Mouse (Mus musculus) natural killer cell, adult 2 months (primary cell): ENCODE results near the gene A030014E15Rik.
"Not testable (repeated sequence)": the region's sequence is repeated elsewhere in the genome, so short reads cannot be mapped to it uniquely, and the experiment has no call there.

Source experiments
- DNase-seq, 2 experiments: peaks; one replicate each; pipeline ENCODE4 v3.0.0; 2022; ENCODE audit warnings: low spot score in 2 of 2

Gene A030014E15Rik

DNA sequence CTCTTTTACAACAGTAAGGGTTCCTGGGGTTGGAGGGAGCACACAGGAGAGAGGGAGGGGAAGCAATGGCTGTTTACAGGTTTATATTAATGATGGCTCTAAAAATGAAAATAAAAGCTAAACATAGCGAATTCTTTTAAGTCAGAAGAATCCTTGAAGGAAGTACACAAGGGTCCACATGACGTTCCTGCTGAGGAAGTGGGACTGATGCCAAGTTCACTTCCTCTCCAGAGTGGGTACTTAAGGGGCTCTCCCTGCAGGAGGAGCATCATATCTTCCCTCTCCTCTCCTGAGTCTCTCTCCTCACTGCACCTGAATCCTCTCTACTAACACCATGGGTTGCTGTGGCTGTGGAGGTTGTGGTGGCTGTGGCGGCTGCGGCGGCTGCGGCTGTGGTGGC is at the start of gene A030014E15Rik:
Gene A030014E15Rik, plus strand, starts transcription at position 268 of the 400 bp plus-strand sequence.
- no peak for DNase-seq

DNA sequence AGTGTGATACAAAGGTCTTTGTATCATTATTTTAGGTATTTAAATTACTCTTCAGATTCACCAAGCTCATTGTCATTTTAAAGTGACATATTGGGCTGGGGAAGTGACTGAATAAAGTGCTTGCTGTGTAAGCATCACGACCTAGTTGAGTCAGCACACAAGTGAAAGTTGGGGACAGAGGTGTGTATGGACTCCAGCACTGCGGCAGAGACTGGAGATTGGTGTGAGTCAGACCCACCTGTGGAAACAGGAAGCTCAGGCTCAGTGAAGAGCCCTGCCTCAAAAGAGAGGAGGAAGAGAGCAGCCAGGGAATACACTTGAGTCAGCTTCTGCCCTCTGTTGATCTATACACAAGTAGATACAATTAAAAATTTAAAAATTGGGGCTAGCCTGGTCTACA is 45.5 kb upstream of the A030014E15Rik start:
- no peak for DNase-seq

DNA sequence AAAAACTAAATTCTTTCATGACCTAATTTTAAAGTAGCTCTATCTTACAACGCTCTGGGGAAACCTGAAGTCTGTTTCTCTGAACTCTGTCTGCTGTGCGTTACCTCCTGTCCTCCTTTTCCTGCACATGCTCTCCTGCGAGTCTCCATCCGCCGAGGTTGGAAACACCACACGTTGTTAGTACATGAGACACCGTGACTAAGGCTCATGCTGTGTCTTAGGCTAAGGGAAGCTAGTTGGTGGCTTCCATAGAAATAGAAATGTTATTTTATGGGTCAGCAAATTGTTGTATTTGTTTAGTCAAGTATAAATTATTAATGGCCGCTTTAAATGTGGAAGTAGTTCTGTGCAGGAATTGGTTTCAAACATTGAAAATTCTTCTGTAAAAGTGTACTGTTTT is 44.5 kb upstream of the A030014E15Rik start:
- no peak for DNase-seq

DNA sequence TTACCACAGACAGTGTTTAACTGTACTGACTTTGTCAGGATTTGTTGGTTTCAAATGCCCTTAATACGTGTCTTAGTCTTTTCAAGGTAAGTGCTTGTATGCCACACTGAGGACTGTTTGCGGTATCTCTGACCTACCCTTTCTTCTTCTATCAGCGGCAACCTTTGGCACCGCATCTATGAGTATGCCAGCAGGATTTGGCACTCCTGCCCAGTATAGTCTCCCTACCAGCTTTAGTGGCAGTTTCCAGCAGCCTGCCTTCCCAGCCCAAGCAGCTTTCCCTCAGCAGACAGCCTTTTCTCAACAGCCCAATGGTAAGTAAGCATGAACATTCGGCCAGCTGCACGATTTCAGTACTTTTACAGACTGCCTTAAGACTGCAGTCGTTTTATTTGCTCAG is 31.4 kb upstream of the A030014E15Rik start:
- no peak for DNase-seq

DNA sequence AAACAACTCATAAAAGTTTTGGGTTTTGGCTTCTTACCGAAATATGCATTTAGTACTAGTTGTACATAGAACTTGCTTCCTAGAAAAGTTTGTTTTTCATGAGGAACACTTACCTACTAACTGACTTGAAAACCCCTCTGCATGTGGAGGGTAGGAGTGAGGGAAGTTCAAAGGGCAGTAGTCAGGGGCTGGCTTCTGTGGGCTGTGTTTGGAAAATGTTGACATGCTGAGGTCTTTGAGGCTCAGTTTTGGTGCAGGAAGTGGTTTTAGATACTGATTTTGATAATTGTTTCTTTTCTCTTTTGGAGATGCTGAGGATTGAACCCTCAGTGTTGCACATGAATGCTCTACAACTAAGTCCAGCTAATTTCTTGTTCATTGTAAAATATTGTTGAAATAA is 24.1 kb upstream of the A030014E15Rik start:
- no peak for DNase-seq

DNA sequence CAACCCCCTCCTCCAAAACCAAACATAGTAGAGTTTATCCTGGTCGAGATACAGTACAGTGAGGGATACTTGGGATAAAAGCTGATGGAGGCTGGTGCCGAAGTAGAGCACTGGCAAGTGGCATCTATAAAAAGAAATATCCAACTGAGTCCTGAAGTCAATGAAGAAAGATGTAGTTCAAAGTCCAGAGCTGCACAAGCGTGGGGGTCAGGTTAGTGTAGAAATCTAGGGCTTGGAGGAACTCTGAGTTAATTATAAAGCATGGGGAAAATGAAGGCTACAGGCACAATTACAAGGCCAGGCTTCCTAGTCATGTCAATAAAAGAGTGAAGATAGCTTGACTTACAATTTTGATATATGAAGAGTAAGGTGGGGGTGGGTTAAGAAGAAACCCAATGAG is 23.5 kb upstream of the A030014E15Rik start:
- DNase-seq, result no peak

DNA sequence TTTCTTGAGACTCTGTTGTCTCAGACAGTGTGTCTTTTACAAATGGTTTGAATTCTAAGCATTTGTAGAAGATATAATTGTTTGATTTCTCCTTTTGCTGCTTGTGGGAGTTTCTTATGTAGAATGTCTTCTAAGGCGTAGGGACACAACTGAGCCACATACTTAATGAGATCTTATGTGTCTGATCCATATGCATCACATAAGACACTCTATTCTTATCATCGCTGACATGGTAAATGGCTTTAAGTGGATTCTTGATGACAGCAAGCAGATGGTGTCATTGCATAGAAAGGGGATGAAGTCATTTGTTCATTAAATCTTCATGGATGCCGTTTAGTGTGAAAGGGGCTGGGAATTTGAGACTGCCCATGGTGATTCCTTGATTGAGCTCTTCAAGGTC is 18.8 kb upstream of the A030014E15Rik start:
- DNase-seq, result no peak

DNA sequence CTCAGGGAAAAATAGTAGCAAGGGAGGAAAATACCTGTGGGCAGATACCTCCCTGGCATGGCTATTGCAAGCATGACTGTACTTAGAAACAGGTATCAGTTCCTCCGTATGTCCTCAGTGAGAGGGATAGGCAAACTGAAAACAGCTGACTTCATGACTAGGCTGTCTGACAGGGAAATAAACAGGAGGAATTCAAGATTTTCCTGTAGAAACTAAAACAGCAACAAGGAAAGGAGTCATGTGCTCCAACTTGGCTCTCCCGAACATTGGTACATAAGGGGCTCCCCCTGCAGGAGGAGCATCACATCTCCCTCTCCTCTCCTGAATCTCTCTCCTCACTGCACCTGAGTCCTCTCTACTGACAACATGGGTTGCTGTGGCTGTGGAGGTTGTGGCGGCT is 11.7 kb upstream of the A030014E15Rik start, which contains the start of gene A030005L19Rik:
Gene A030005L19Rik, plus strand, starts transcription at position 301 of the 400 bp plus-strand sequence.
- DNase-seq, result no peak

DNA sequence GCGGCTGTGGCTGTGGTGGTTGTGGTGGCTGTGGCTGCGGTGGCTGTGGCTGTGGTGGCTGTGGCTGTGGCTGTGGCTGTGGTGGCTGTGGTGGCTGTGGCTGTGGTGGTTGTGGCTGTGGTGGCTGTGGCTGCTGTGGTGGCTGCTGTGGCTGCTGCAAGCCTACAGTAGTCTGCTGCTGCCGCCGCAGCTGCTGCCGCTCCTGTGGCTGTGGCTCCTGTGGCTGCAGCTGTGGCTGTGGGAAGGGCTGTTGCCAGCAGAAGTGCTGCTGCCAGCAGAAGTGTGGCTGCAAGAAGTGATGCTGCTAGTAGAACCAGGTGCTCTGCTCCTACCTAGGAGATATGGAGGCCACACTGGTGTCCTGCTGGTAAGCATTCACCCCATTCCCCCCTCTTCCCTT is 11.3 kb upstream of the A030014E15Rik start:
- DNase-seq, result not testable (repeated sequence)

DNA sequence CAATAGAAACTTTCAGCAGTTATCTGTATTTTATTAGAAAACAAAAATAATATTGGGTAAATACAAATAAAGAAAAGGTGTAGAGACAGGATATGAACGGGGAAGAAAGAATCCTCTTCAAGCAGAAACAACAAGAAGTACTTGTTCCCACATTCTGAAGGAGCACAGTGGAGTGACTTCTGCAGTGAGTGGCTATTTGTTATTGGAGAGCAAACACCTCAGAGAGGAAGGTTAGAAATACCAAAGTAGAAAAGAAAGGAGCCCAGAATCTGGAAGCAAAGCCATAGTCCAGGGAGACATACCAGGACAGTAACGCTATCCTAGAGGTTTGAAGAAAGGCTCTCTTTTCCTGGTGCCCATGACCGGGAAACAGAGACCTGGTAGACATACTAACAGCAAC is 5.8 kb downstream of the A030014E15Rik start:
- DNase-seq, result not testable (repeated sequence)

DNA sequence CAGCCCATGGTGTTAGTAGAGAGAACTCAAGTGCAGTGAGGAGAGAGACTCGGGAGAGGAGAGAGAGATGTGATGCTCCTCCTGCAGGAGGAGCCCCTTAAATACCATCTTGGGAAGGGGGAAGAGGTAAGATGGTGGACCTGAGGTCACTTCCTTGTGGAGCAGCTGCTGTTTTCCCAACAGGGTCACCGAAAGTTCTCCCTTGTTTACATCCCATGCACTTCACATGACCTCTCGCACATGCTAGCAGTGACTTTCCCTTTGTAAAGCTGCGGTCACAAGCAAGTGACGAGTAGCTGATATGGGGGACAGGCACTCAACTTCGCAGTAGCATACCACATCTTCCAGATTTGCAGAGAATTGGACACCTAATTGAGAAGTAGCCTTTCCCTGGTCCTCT is 6.6 kb downstream of the A030014E15Rik start, which contains the start of gene Gm6217:
Gene Gm6217, minus strand, starts transcription at position 74 of the 400 bp plus-strand sequence.
- not testable (repeated sequence) for DNase-seq

DNA sequence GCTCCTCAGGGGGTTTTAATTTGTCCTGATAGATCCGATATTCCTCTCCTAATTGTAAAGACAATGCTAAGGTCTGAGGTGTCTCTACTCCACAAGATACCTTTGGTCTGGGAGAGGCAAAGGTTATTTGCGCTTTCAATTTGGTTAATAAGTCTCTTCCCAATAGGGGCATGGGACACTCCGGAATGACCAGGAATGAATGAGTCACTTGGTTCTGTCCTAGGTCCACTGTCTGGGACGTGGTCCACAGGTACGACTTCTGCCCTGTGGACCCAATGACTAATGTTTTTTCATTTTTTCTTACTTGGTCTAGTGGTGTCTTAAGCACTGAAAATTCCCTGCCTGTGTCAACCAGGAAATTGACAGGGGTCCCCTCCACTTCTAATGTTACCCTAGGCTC is 13.9 kb downstream of the A030014E15Rik start:
- DNase-seq, result no peak

DNA sequence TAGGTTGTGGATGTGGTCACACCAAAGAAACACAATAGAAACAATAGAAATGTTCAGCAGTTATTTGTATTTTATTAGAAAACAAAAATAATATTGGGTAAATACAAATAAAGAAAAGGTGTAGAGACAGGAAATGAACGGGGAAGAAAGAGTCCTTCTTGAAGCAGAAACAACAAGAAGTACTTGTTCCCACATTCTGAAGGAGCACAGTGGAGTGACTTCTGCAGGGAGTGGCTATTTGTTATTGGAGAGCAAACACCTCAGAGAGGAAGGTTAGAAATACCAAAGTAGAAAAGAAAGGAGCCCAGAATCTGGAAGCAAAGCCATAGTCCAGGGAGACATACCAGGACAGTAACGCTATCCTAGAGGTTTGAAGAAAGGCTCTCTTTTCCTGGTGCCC is 17.8 kb downstream of the A030014E15Rik start:
- not testable (repeated sequence) for DNase-seq

DNA sequence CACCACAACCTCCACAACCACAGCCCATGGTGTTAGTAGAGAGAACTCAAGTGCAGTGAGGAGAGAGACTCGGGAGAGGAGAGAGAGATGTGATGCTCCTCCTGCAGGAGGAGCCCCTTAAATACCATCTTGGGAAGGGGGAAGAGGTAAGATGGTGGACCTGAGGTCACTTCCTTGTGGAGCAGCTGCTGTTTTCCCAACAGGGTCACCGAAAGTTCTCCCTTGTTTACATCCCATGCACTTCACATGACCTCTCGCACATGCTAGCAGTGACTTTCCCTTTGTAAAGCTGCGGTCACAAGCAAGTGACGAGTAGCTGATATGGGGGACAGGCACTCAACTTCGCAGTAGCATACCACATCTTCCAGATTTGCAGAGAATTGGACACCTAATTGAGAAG is 18.6 kb downstream of the A030014E15Rik start, which contains the start of gene A030003K21Rik:
Gene A030003K21Rik, minus strand, starts transcription at position 94 of the 400 bp plus-strand sequence.
- DNase-seq, result not testable (repeated sequence)

DNA sequence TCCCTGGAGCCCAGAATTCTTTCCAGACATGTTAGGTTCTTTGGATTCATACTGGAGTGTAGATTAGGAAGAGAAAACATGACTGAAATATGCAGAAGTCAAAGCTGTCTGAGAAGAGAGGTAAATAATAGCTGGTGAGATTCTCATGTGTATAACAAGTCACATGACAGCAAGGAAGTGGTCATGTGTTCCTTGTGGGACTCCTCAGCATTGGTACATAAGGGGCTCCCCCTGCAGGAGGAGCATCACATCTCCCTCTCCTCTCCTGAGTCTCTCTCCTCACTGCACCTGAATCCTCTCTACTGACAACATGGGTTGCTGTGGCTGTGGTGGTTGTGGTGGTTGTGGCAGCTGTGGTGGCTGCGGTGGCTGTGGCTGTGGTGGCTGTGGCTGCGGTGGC is 21.3 kb downstream of the A030014E15Rik start:
- not testable (repeated sequence) for DNase-seq

DNA sequence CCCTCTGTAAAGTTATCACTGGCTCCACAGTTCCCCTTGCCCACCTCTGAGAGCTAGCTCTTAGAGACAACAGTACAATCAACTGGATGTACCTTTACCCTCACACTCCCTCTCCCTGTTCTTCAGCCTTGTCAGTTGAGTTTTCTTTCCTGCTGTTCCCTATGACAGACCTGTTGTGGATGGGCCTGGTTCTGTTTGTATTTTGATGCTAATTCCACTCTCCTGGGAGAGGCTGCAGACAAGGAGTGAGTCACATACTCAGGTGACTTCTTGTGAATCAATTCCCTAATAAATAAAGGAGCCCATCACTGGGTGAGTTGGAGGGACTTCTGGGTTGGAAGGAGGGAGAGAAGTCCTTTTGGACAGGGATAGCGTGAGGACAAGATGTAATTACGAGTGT is 23.9 kb downstream of the A030014E15Rik start:
- no peak for DNase-seq

DNA sequence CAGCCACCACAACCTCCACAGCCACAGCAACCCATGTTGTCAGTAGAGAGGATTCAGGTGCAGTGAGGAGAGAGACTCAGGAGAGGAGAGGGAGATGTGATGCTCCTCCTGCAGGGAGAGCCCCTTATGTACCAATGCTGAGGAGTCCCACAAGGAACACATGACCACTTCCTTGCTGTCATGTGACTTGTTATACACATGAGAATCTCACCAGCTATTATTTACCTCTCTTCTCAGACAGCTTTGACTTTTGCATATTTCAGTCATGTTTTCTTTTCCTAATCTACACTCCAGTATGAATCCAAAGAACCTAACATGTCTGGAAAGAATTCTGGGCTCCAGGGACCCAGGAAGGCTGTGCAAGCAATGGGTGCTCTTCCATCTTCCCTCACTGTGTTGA is 31.2 kb downstream of the A030014E15Rik start, which contains the start of gene Gm7544:
Gene Gm7544, minus strand, starts transcription at position 101 of the 400 bp plus-strand sequence.
- not testable (repeated sequence) for DNase-seq

DNA sequence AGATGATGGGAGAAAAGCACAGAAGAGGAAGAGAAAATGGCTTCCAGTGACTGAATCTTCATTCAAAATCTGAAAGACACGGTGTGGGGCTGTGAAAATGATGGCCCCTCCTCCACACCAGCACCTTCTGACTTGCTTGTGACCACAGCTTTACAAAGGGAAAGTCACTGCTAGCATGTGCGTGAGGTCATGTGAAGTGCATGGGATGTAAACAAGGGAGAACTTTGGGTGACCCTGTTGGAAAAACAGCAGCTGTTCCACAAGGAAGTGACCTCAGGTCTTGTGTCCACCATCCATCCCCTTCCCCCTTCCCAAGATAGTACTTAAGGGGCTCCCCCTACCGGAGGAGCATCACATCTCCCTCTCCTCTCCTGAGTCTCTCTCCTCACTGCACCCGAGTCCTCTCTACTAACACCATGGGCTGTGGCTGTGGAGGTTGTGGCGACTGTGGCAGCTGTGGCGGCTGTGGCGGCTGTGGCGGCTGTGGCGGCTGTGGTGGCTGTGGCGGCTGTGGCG is 35.2 kb downstream of the A030014E15Rik start, which contains the start of gene Gm47955:
Gene Gm47955, plus strand, starts transcription at position 417 of the 516 bp plus-strand sequence.
- DNase-seq, result no peak

DNA sequence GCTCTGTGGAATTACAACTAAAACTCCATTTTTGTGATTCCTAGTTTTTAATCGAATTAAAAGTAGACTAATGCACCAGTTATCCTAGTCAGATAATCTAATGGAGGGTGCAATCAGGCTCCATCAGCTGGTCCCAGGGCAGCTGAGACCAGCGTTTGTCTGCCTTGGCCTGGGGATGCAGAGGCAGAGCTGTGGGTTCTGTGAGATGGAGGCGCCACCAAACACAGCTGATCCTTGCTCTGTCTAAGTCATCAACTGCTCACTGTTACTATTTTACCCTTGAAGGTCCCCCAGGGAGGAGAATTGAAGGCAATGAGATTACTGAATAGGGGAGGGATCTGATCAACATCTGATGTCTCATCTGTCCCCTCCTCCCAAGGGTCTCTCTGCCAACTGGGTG is 41.7 kb downstream of the A030014E15Rik start:
- DNase-seq, result no peak

DNA sequence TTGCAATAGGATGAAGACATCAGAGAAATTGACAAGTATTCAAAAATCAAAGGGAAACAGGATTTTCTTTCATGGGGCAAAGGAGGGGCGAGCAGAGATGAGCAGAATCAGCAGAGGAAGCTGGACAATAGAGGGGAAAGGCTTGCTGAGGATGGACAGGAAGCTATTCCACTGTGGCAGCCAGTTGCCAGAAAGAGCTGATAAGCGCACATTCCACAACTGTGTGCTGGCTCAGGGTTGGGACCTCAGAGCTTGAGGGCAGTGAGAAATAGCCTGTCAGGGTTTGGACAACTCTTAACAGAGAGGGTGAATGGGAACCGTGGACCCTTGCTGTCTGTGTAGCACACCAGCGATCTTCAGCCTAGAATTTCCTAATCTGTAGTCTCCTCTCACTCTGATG is 47.3 kb downstream of the A030014E15Rik start:
- DNase-seq, result no peak

DNA sequence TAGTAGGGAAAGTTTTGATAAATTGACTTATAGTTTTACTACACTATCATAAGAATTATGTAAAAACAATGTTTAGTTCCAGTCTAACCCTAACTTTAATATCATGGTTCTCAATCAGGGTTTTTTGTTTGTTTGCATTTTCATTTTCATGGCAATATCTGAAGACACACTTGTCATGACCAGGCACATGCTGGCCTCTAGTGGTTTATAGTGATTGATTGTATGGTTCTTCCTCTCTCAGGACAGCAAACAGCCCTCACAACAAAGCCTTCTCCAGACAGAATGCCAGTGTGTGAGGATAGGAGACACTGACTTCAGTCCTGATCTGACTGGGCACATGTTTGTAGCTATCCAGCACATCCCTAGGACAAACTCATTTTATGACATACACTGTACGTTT is 48.5 kb downstream of the A030014E15Rik start:
- DNase-seq, result no peak

DNA sequence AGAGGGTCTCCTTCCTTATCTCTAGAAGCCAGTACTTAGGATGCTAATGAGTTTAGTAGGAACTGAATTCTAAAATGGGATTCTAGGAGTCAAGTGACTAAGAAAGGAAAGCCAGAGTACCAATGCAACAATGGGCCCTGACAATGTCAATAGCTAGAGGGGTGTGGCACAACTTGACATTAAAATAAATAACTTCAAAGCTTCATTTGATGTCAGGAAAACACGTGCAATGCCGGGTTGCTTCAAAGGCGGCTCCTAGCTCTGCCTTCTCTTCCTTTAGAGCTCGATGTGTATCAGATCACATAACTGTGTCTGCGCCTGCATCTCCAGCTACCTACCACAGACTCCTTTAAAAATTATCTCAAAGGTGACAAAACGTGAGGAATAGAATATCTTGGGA is 49.2 kb downstream of the A030014E15Rik start:
- DNase-seq, result no peak

DNA sequence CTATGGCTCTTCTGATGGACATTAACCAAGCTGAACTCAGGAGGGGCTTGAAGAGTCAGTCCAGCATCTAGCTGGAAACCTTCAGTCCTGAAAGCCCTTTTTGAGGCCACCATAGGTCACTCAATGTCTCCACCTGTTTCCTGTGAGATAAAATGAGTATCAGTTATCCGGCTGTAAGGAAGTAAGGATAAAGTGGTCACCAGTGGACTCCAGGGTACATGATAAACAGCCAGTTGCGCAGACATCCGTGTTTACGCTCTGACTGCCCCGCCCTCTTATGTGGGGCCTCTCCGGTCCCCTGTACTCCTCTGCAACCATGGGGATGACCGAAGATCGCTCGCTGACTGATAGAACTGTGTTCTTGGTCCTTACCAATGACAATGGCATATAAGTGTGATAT is 49.6 kb downstream of the A030014E15Rik start:
- DNase-seq, result no peak
